Mouse (Mus musculus) kidney, adult 2 months (tissue): Measurements from ENCODE around the gene Hnrnpll.

Source experiments
- CTCF ChIP-seq: fragments of 200-500 bp; conservative IDR thresholded peaks from 2 replicates; pipeline ENCODE4 v1.5.1; 2011; ENCODE audit warnings: low read depth, mild to moderate bottlenecking, control low read depth, low read length, moderate library complexity, mixed read lengths; ENCODE audit not compliant: insufficient read depth, insufficient read length
- POLR2A ChIP-seq: fragments of 200-500 bp; IDR thresholded peaks from one replicate; pipeline ENCODE4 v1.6.1; 2011; ENCODE audit warnings: low read depth, low read length, control low read depth

- TF ChIP-seq CTCF, result no peak
- TF ChIP-seq POLR2A, result no peak
Observed at GRCm38 (mm10) chr17:80018239-80018975, 43.7 kb downstream of the Hnrnpll start.
